Mouse (Mus musculus) C2C12 (cell line): Measurements from ENCODE around the gene Prr19.

ENCODE experiments used
- CEBPB ChIP-seq: IDR thresholded peaks from one replicate; pipeline ENCODE4 v1.6.1; 2011; ENCODE audit warnings: low read depth, mild to moderate bottlenecking, control low read depth, moderate library complexity
- CTCF ChIP-seq: IDR thresholded peaks from one replicate; pipeline ENCODE4 v1.5.1; 2011; ENCODE audit not compliant: control insufficient read depth, insufficient read depth, insufficient read length
- MYOD1 ChIP-seq: IDR thresholded peaks from one replicate; pipeline ENCODE4 v1.6.1; 2011; ENCODE audit warnings: low read depth; ENCODE audit not compliant: control insufficient read depth, insufficient read length
- MYOG ChIP-seq: IDR thresholded peaks from one replicate; pipeline ENCODE4 v1.6.1; 2011; ENCODE audit not compliant: control insufficient read depth, insufficient read length; ENCODE audit errors: extremely low read depth
- USF1 ChIP-seq: IDR thresholded peaks from one replicate; pipeline ENCODE4 v1.6.1; 2011; ENCODE audit warnings: low read depth, mild to moderate bottlenecking, control low read depth, moderate library complexity

GRCm38 (mm10) chr7:25277405-25277804 lies 23.8 kb upstream of the Prr19 start:
- TF ChIP-seq CTCF = no peak
- no peak for TF ChIP-seq USF1
- TF ChIP-seq MYOG = no peak
- TF ChIP-seq CEBPB = no peak
- TF ChIP-seq MYOD1 = no peak
